Mouse (Mus musculus): ENCODE results near the gene Aagab. TPM values are rescaled to one million over a fixed set of nuclear protein-coding genes. Genes with fewer than 3 reads are reported as not detected.

The Aagab gene
- polyA plus RNA-seq, 1 experiment, result 10.9 TPM

- 41% methylated on average over 6 of the region's 6 CpGs for WGBS
- TF ChIP-seq POLR2A (IDR thresholded peaks at IDR 0.05; ENCODE audit: borderline replicate concordance, extremely low read depth, low read depth, low read length), result no peak
- no peak for TF ChIP-seq CTCF (IDR thresholded peaks at IDR 0.05; ENCODE audit: insufficient read depth, low read length)
- H3K4me3 ChIP-seq (replicated peaks; ENCODE audit: extremely low read depth, low read depth, low read length), result no peak overlapping the region
- DNase-seq, result no peak
- H3K4me1 ChIP-seq (ENCODE audit: control insufficient read depth, insufficient read depth, low read length), result peaks cover 2% of the 10 kb centered on the region; the same call in 1 of the 2 replicates
Observed at GRCm38 (mm10) chr9:63571895-63572294, 30.6 kb upstream of the Aagab start.

DNA sequence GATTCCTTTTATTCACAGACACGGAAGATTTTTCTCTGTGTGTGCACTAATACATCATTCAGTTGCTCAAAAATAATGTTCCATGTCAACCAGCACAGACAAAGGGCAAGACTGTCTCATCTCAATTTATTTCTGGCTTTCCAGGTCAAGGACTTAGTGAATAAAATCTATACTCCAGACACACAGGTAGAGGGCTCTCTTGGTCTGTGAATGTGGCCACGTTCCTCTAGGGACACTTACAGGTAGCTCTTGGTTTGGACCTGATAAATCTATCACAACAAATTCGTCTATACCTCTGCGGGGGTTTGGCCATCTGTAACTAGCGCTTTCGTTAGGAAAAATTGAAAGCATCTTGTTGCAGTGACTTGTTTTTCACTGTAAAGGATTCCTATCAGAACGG, 29.6 kb upstream of the Aagab start:
- DNase-seq, result no peak
- H3K4me3 ChIP-seq (replicated peaks; ENCODE audit: extremely low read depth, low read depth, low read length), result no peak overlapping the region
- TF ChIP-seq POLR2A (IDR thresholded peaks at IDR 0.05; ENCODE audit: borderline replicate concordance, extremely low read depth, low read depth, low read length) (no peak), CTCF (IDR thresholded peaks at IDR 0.05; ENCODE audit: insufficient read depth, low read length) (no peak)
- WGBS, result 78% methylated on average over 7 of the region's 7 CpGs
- peaks cover 3% of the 10 kb centered on the region; the same call in 1 of the 2 replicates for H3K4me1 ChIP-seq (ENCODE audit: control insufficient read depth, insufficient read depth, low read length)

- peaks cover 3% of the 10 kb centered on the region; the same call in 1 of the 2 replicates for H3K4me1 ChIP-seq (ENCODE audit: control insufficient read depth, insufficient read depth, low read length)
- H3K4me3 ChIP-seq (replicated peaks; ENCODE audit: extremely low read depth, low read depth, low read length), result no peak overlapping the region
- DNase-seq, result peak; percentile 43
- TF ChIP-seq POLR2A (IDR thresholded peaks at IDR 0.05; ENCODE audit: borderline replicate concordance, extremely low read depth, low read depth, low read length), result no peak
- WGBS, result 66% methylated on average over 3 of the region's 3 CpGs
Observed at GRCm38 (mm10) chr9:63577469-63577868, 25.0 kb upstream of the Aagab start.

- 87% methylated on average over 5 of the region's 5 CpGs for WGBS
- H3K4me3 ChIP-seq (replicated peaks; ENCODE audit: extremely low read depth, low read depth, low read length), result no peak overlapping the region
- peaks cover 3% of the 10 kb centered on the region; the same call in 1 of the 2 replicates for H3K4me1 ChIP-seq (ENCODE audit: control insufficient read depth, insufficient read depth, low read length)
- no peak for DNase-seq
- no peak for TF ChIP-seq CTCF (IDR thresholded peaks at IDR 0.05; ENCODE audit: insufficient read depth, low read length)
Observed at GRCm38 (mm10) chr9:63579644-63580043, 22.8 kb upstream of the Aagab start.

GRCm38 (mm10) chr9:63580046-63580445, 22.4 kb upstream of the Aagab start:
- peaks cover 3% of the 10 kb centered on the region; the same call in 1 of the 2 replicates for H3K4me1 ChIP-seq (ENCODE audit: control insufficient read depth, insufficient read depth, low read length)
- H3K4me3 ChIP-seq (replicated peaks; ENCODE audit: extremely low read depth, low read depth, low read length), result no peak overlapping the region
- 81% methylated on average over 2 of the region's 2 CpGs for WGBS
- no peak for DNase-seq
- TF ChIP-seq POLR2A (IDR thresholded peaks at IDR 0.05; ENCODE audit: borderline replicate concordance, extremely low read depth, low read depth, low read length), result no peak

- Histone ChIP-seq H3K4me1 (ENCODE audit: control insufficient read depth, insufficient read depth, low read length) (peaks cover 2% of the 10 kb centered on the region; the same call in 1 of the 2 replicates), H3K4me3 (replicated peaks; ENCODE audit: extremely low read depth, low read depth, low read length) (no peak overlapping the region)
- DNase-seq, result no peak
- TF ChIP-seq CTCF (IDR thresholded peaks at IDR 0.05; ENCODE audit: insufficient read depth, low read length), result no peak
- WGBS, result 79% methylated on average over 4 of the region's 4 CpGs
Observed at GRCm38 (mm10) chr9:63581778-63582177, 20.7 kb upstream of the Aagab start.

- TF ChIP-seq POLR2A (IDR thresholded peaks at IDR 0.05; ENCODE audit: borderline replicate concordance, extremely low read depth, low read depth, low read length), result no peak
- no peak for TF ChIP-seq CTCF (IDR thresholded peaks at IDR 0.05; ENCODE audit: insufficient read depth, low read length)
- no peak for DNase-seq
- no peak overlapping the region for H3K4me3 ChIP-seq (replicated peaks; ENCODE audit: extremely low read depth, low read depth, low read length)
- 85% methylated on average over 6 of the region's 6 CpGs for WGBS
- no peaks in the 10 kb centered on the region for H3K4me1 ChIP-seq (ENCODE audit: control insufficient read depth, insufficient read depth, low read length)
Observed at GRCm38 (mm10) chr9:63585251-63585650, 17.2 kb upstream of the Aagab start.

DNA sequence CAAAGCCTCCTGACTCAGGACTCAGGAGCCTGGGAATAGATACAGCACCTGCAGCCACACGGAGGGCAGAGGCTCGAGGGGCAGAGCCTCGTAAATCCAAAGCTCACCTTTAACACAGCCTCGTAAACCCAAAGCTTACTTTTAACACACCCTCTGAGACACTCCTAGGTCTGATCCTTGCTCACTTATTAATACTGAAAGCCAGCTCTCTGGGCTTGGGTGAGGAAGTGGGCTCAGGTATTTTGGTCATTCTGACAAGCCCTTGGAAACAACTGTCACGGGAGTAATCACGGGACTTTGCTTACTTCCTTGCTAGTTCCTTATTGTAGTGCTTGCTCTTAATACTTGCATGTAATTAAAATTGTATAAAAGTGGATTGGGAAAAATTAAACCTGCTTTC, 13.3 kb upstream of the Aagab start:
- H3K4me1 ChIP-seq (ENCODE audit: control insufficient read depth, insufficient read depth, low read length), result no peaks in the 10 kb centered on the region
- WGBS, result 76% methylated on average over 6 of the region's 6 CpGs
- no peak overlapping the region for H3K4me3 ChIP-seq (replicated peaks; ENCODE audit: extremely low read depth, low read depth, low read length)
- TF ChIP-seq POLR2A (IDR thresholded peaks at IDR 0.05; ENCODE audit: borderline replicate concordance, extremely low read depth, low read depth, low read length) (no peak), CTCF (IDR thresholded peaks at IDR 0.05; ENCODE audit: insufficient read depth, low read length) (no peak)
- DNase-seq, result no peak

DNA sequence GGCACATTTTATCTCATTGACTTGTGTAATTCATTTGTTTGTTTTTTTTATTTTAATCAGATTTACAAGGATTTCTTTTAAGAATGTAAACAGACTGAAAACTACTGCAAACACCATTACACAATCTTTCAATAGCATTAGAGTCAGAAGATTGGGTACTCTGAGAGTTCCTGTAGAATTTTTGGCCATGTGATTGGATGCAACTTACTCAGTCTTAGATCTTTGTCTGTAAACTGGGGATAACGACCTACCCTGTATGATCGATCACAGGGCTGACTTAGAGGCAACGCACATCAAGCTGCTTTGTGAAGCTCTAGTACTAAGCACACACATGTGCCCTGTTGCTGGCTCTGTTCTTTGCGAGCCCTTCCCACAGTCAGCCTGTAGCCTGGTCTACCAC, 11.9 kb upstream of the Aagab start:
- TF ChIP-seq POLR2A (IDR thresholded peaks at IDR 0.05; ENCODE audit: borderline replicate concordance, extremely low read depth, low read depth, low read length) (no peak), CTCF (IDR thresholded peaks at IDR 0.05; ENCODE audit: insufficient read depth, low read length) (no peak)

GRCm38 (mm10) chr9:63591661-63592256, 10.7 kb upstream of the Aagab start:
- Histone ChIP-seq H3K4me1 (ENCODE audit: control insufficient read depth, insufficient read depth, low read length) (no peaks in the 10 kb centered on the region), H3K4me3 (replicated peaks; ENCODE audit: extremely low read depth, low read depth, low read length) (no peak overlapping the region)
- DNase-seq, result no peak
- WGBS, result 85% methylated on average over 8 of the region's 8 CpGs
- TF ChIP-seq POLR2A (IDR thresholded peaks at IDR 0.05; ENCODE audit: borderline replicate concordance, extremely low read depth, low read depth, low read length), result no peak
- TF ChIP-seq CTCF (IDR thresholded peaks at IDR 0.05; ENCODE audit: insufficient read depth, low read length), result no peak

More for the DNA sequence above, 11.9 kb upstream of the Aagab start:
- 84% methylated on average over 4 of the region's 4 CpGs for WGBS
- Histone ChIP-seq H3K4me3 (replicated peaks; ENCODE audit: extremely low read depth, low read depth, low read length) (no peak overlapping the region), H3K4me1 (ENCODE audit: control insufficient read depth, insufficient read depth, low read length) (no peaks in the 10 kb centered on the region)
- DNase-seq, result no peak
